Mouse (Mus musculus): Measurements from ENCODE around the gene Ubn1. TPM values are rescaled to one million over a fixed set of nuclear protein-coding genes. Genes with fewer than 3 reads are reported as not detected.

Gene Ubn1
- polyA plus RNA-seq, 1 experiment from 2014 or later: 27.7 TPM

DNA sequence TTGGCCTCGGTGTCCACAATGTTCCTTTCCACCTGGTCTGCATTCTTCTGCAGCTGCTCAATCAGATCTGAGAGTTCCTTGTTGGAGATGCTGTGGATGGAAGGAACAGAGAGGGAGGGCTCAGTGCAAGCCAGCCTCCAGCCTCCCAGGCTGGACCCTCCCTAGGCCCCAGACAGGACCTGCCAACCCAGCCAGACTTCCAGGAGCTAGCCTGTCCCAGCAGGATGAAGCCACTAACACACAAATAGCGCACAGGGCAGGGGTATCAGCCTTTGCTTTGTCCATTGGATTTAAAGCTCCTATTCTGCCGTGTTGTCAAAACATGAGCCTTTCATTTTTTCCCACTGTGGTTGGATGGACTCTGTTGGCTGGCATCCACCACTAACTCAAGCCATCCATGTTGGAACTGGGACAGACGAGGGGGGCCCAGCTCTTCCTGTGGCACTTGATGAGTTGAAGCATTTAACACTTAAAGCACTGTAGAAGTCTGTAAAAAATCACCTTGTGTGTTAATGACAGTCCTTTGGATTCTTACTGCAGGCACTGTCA is 63.2 kb downstream of the Ubn1 start:
- ChIA-PET CTCF (interaction anchor here (1.0 to 1.2 kb wide), 2 partner anchors 10 to 32 kb away, joined by 3 read pairs; no protein-coding TSS in a partner anchor), POLR2A (no interaction called here)
- DNase-seq (ENCODE audit: low read depth, low spot score): no peak
- no peak for ATAC-seq
- peaks cover 4% of the 10 kb centered on the region for H3K27me3 ChIP-seq
- in situ Hi-C loops (cut with MboI; ENCODE audit: low pct_unique_long_range_greater_than_20kb): no loop called here
- no peak for TF ChIP-seq CTCF (IDR thresholded peaks at IDR 0.05)

DNA sequence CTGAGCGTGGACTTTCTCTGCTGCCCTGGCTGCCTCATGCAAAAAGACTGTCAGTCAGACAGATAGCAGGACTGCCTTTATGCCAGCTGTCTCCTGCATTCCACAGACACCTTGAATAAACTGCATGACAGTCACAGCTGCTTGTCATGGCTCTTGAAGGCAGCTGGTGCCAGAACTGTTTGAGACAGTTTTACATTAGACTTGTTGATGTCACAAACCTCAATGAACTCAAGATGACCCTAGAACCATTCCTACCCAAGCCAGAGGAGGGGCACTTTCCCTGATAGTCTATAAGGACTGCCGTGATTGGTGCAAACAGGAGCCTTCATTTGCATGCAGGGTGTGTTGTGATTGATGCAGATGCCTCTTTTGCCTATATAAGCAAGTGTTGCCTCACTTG is 63.7 kb downstream of the Ubn1 start:
- ATAC-seq (no peak), DNase-seq (ENCODE audit: low read depth, low spot score) (no peak)
- no peak for TF ChIP-seq CTCF (IDR thresholded peaks at IDR 0.05)
- ChIA-PET CTCF (interaction anchor here (1.2 kb wide), 1 partner anchor 32 kb away, joined by 3 read pairs; no protein-coding TSS in a partner anchor), POLR2A (no interaction called here)
- peaks cover 4% of the 10 kb centered on the region for H3K27me3 ChIP-seq
- in situ Hi-C loops (cut with MboI; ENCODE audit: low pct_unique_long_range_greater_than_20kb): no loop called here

DNA sequence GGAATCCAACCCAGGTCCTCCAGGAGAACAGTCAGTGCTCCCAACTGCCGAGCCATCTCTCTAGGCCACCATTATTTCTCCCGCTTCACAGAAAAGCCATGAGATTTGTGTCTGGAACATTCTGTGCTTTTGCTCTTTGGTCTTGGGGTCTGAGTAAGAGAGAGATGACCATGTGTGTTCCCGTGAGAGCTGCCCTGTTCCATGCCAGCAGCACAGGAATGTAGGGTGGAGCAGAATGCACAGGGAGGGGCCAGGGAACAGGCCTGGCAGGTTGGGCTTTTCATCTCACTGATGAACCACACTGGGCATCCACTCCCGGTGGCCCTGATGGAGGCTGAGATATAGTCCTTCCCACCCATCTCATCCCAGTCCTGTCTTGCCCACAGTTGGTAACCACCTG is 69.5 kb downstream of the Ubn1 start:
- DNase-seq (ENCODE audit: low read depth, low spot score) (no peak), ATAC-seq (peak; percentile 78)
- in situ Hi-C loops (cut with MboI; ENCODE audit: low pct_unique_long_range_greater_than_20kb): no loop called here
- ChIA-PET POLR2A (interaction anchor here (0.5 kb wide), 1 partner anchor 15 kb away, joined by 3 read pairs; no protein-coding TSS in a partner anchor), CTCF (no interaction called here)
- TF ChIP-seq CTCF (IDR thresholded peaks at IDR 0.05): no peak
- H3K27me3 ChIP-seq: peaks cover 14% of the 10 kb centered on the region

DNA sequence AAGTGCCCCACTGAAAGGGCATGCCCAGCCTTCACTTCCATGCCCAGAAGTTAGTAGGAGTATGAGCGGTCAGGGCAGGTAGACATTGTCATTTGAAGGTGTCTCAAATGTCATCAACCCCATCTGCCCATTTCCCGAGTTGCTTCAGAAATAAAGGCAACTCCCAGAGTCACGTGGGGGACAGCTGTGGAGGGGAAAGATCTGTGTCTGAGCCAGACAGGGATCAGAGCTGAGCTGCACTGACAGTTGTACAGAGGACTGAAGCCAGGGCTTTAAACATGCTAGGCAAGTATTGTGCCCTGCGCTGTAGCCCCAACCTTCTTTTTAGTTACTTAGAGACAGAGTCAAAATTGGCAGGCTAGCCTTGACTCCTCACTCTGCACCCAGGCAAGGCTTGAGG is 70.0 kb downstream of the Ubn1 start:
- POLR2A ChIA-PET: interaction anchor here (0.5 kb wide), 1 partner anchor 16 kb away, joined by 3 read pairs; no protein-coding TSS in a partner anchor

DNA sequence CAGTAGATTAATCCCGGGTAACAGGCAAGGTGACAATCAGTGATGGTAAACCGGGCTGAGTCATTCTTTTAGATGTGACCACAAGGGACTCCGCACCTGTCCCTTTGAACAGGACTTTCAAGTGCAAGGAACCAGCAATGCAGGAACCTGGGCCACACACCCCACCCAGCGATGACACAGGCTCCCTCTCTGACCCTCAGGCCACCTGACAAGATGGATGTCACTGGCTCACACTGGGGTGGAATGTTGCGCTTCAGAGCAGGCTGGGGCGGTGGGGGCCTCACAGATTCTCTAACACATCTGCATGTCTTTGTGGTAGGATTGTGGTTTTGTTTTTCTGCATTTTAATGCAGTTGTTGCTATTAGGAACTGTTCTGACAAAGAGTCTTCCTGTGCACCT is 73.6 kb downstream of the Ubn1 start:
- H3K27me3 ChIP-seq: peaks cover 10% of the 10 kb centered on the region
- ChIA-PET CTCF (no interaction called here), POLR2A (no interaction called here)
- TF ChIP-seq CTCF (IDR thresholded peaks at IDR 0.05): no peak
- in situ Hi-C loops (cut with MboI; ENCODE audit: low pct_unique_long_range_greater_than_20kb): no loop called here
- ATAC-seq: no peak
- DNase-seq (ENCODE audit: low read depth, low spot score): no peak

More for the DNA sequence above, 70.0 kb downstream of the Ubn1 start:
- no peak for TF ChIP-seq CTCF (IDR thresholded peaks at IDR 0.05)
- H3K27me3 ChIP-seq: peaks cover 14% of the 10 kb centered on the region
- CTCF ChIA-PET: no interaction called here
- ATAC-seq: no peak
- no peak for DNase-seq (ENCODE audit: low read depth, low spot score)
- in situ Hi-C loops (cut with MboI; ENCODE audit: low pct_unique_long_range_greater_than_20kb): no loop called here

DNA sequence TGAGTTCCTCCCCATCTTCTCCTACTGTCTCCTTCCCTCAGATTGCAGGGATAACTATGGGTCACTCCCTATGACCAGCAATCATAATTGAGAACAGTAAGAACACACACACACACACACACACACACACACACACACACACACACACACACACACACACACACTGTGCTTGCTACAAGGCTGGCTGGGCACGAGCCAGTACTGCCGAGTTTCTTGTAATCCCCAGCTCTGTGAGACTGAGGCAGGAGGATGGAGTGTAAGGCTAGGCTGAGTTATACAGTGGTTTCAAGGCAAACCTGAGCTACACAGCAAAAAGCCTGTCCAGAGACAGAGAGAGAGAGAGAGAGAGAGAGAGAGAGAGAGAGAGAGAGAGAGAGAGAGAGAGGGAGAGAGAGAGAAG is 80.3 kb downstream of the Ubn1 start:
- DNase-seq (ENCODE audit: low read depth, low spot score): no peak
- ATAC-seq: no peak
- TF ChIP-seq CTCF (IDR thresholded peaks at IDR 0.05): no peak
- in situ Hi-C loops (cut with MboI; ENCODE audit: low pct_unique_long_range_greater_than_20kb): loop anchor here (5.0 to 25.0 kb wide), 2 partner anchors 33 to 443 kb away; partner anchors contain the start of gene Coro7
- H3K27me3 ChIP-seq: no peaks in the 10 kb centered on the region
- POLR2A ChIA-PET: no interaction called here
- CTCF ChIA-PET: no interaction called here

DNA sequence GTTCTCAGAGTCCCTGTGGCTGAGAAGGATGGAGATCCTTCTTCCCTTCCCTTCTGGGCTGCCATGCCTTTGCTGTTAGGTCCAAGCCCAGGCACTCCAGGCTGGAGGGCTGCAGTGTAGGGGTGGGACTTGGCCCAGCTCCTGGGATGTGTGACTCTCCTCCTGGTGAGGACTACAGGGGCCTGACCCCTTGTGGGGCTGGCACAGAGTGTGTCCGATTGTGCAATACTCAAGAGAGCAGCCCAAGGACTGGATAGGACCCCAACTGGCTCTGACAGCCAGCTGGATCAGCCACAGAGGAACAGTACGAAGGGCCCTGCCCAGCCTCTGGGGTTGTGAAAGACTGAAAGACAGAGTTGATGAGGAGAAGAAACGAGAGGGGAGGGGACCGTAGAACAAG is 80.9 kb downstream of the Ubn1 start:
- H3K27me3 ChIP-seq: no peaks in the 10 kb centered on the region
- CTCF ChIA-PET: no interaction called here
- ATAC-seq: no peak

DNA sequence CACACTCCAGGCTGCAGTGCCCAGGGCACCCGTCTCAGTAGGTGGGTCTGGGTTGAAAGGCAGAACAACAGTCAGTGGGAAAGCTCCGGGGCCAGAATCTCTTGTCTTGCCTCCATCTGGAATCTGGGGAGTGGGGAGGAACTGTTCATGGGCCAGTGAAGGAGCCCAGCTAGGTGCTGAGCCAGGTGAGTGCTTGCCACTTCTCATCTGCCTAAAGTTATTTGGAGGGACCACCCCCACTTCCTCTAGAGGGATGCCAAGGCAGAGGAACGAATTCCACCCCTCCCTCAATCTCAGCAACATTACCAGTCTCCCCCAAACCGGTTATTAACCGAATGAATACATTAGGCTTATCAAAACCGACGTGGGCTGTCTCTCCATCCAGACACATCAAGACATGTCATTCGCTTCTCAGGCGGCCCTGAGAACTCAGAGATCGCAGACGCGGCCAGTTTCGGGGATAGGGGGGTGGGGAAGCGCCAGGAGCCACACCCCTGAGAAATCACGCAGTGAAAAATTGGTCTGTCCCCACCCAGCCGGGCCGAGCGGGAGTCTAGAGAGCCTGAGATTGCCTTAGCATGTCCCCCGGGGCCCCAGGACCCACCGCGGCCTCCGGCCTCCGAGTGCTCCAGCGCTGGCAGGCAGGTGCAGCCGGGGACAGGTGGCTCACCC is 81.5 kb downstream of the Ubn1 start:
- no peak for TF ChIP-seq CTCF (IDR thresholded peaks at IDR 0.05)
- in situ Hi-C loops (cut with MboI; ENCODE audit: low pct_unique_long_range_greater_than_20kb): loop anchor here (5.0 to 25.0 kb wide), 2 partner anchors 34 to 444 kb away; partner anchors contain the start of gene Coro7
- ATAC-seq: no peak
- ChIA-PET CTCF (no interaction called here), POLR2A (no interaction called here)
- no peaks in the 10 kb centered on the region for H3K27me3 ChIP-seq
- DNase-seq (ENCODE audit: low read depth, low spot score): no peak

More for the DNA sequence above, 80.9 kb downstream of the Ubn1 start:
- POLR2A ChIA-PET: no interaction called here
- in situ Hi-C loops (cut with MboI; ENCODE audit: low pct_unique_long_range_greater_than_20kb): loop anchor here (5.0 to 25.0 kb wide), 2 partner anchors 33 to 443 kb away; partner anchors contain the start of gene Coro7
- TF ChIP-seq CTCF (IDR thresholded peaks at IDR 0.05): no peak
- no peak for DNase-seq (ENCODE audit: low read depth, low spot score)

DNA sequence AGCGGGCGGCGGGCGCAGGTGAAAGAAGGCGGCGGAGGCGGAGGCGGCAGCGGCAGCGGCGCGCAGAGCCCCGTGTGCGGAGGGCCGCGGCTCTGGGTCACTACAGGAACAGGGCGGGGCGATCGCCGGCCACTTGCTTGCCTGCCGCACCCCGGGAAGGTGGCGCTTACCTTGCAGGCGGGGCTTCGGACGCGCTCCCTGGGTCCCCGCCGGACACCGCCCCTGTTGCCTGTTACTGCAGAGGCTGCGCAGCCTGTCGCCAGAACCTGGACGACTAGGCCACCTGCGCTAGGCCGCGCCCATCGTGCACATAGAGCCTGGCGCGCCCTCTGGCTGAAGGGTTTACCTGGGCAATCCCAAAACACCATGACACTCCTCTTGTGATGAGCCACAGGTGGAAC is 82.5 kb downstream of the Ubn1 start, which contains the start of gene Ppl:
Ppl (minus strand) TSS at position 21 of the 401 bp plus-strand sequence.
- no peak for DNase-seq (ENCODE audit: low read depth, low spot score)
- ChIA-PET CTCF (no interaction called here), POLR2A (no interaction called here)
- ATAC-seq: no peak
- no peaks in the 10 kb centered on the region for H3K27me3 ChIP-seq
- in situ Hi-C loops (cut with MboI; ENCODE audit: low pct_unique_long_range_greater_than_20kb): loop anchor here (5.0 to 25.0 kb wide), 2 partner anchors 35 to 445 kb away; partner anchors contain the start of gene Coro7
- TF ChIP-seq CTCF (IDR thresholded peaks at IDR 0.05): no peak

DNA sequence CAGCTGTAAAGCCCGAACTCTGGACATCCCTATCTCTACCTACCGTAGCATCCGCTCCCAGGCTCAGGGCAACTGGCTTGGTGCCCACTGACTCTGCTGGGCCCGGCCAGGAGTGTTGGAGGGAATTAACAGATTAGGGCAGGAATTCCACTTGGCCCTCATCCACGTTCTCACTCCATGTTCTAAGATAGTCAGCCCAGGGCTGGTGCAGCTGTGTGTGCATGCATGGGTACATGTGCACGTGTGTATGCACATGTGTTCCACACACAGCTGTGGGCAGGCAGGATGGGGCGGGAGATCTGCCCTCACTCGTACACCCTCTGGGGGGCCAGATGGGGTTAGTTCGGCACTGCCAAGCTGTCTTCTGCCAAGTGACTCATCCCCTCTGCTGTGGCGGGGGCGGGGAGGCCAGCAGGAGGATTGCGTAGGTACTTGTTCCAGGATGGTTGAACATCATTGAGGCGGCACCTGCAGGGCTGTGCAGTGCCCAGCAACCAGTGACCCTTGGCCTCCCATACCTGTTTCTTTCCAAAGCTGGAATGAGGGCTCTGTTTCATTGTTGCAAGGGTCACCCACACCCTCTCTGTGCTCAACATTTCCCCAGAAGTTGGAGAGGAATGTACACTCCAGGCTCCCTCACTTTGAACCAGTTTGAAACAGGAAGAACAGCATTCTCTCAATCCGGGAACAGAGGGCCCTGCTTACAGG is 84.9 kb downstream of the Ubn1 start:
- POLR2A ChIA-PET: interaction anchor here (0.5 to 2.6 kb wide), 2 partner anchors 83 to 157 kb away, joined by 5 to 11 read pairs; partner anchors contain the start of gene Ubn1
- in situ Hi-C loops (cut with MboI; ENCODE audit: low pct_unique_long_range_greater_than_20kb): loop anchor here (5.0 to 25.0 kb wide), 2 partner anchors 37 to 447 kb away; partner anchors contain the start of gene Coro7
- H3K27me3 ChIP-seq: no peaks in the 10 kb centered on the region
- ATAC-seq: peak; percentile 52
- CTCF ChIA-PET: interaction anchor here (1.2 to 1.4 kb wide), 3 partner anchors 24 to 74 kb away, joined by 3 read pairs; no protein-coding TSS in a partner anchor
- DNase-seq (ENCODE audit: low read depth, low spot score): peak; percentile 96
- TF ChIP-seq CTCF (IDR thresholded peaks at IDR 0.05): no peak

Data from Patski (cell line).